Mouse (Mus musculus): ENCODE data around the gene Nnat. TPM values are rescaled to one million over a fixed set of nuclear protein-coding genes. Genes with fewer than 3 reads are reported as not detected.
A peak's percentile ranks its signal among the peaks of the same experiment; 100 is the strongest.

The Nnat gene
- total and polyA plus RNA-seq, 2 experiments from 2014 or later = 13.1 to 27.9 TPM

DNA sequence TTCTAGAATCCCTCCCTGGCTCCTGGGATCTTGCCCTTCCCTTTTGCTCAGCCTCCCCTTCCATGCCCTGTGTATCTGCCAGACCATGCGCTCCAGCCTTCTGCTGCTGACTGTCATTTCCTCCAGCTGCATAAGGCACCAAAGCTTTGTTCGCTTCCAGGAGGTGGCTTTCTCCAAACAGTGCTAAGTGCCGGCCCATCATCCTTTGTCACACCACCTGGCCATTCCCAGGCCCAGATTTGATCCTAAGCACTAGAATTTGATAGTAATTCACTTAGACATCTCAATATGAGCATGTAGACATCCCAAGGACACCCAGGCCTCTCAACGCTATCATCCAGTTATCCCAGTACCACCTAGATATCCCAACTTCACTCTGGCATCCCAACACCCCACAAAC, 25.7 kb upstream of the Nnat start:
- Histone ChIP-seq H3K4me2 (ENCODE audit: low read depth, low read length) (no peak overlapping the region), H3K27me3 (ENCODE audit: control insufficient read depth, insufficient read depth, low read length) (no peaks in the 10 kb centered on the region), H3K4me1 (ENCODE audit: control insufficient read depth, insufficient read depth) (peaks cover 6% of the 10 kb centered on the region; the same call in 1 of the 2 replicates), H3K27ac (ENCODE audit: low read depth) (no peak overlapping the region), H3K4me3 (ENCODE audit: low read depth, low read length) (no peak overlapping the region), H3K36me3 (replicated peaks; ENCODE audit: control insufficient read depth, insufficient read depth, low read length) (no peaks in the 10 kb centered on the region), H3K9me3 (replicated peaks; ENCODE audit: control insufficient read depth, low read length) (no peaks in the 10 kb centered on the region), H3K9ac (replicated peaks; ENCODE audit: low read depth, low read length) (no peak overlapping the region)
- 71% methylated on average over 4 of the region's 4 CpGs for WGBS
- TF ChIP-seq EP300 (IDR thresholded peaks at IDR 0.05; ENCODE audit: low read depth) (no peak), CTCF (IDR thresholded peaks at IDR 0.05; ENCODE audit: low read depth) (no peak)
- no peak for DNase-seq (ENCODE audit: low spot score)
- no peak for ATAC-seq (ENCODE audit: insufficient read depth, low read depth)

DNA sequence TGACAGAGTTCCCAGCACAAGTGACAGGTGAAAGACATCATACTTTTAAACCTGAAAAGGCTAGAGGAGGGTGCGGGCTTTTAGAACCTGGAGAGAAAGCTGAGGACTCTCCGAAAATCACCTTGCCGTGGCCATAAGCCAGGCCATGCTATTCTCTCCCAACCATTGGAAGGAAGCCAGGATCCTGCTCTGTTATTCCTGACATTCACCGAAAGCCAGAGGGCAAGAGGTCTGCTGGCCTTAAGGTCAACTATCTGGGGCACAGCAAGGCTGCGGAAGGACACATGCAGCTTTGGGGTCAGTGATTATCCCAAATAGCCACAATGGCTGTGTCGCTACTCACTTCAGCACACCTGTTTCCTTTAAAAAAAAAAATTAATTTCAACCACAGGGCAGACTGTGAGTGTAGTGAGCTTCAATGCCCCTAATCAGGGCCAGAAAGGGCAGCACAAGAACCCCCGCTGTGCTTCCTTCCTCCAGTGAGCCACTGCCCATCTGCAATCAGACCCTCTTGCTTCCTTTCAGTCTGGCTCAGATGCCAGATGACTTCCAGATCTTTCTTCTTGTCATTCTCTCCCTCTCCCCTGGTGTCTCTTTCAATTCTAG, 23.3 kb upstream of the Nnat start:
- Histone ChIP-seq H3K4me2 (ENCODE audit: low read depth, low read length) (no peak overlapping the region), H3K27ac (ENCODE audit: low read depth) (no peak overlapping the region), H3K36me3 (replicated peaks; ENCODE audit: control insufficient read depth, insufficient read depth, low read length) (no peaks in the 10 kb centered on the region; the same call in 1 of the 2 replicates), H3K27me3 (ENCODE audit: control insufficient read depth, insufficient read depth, low read length) (no peaks in the 10 kb centered on the region), H3K9me3 (replicated peaks; ENCODE audit: control insufficient read depth, low read length) (no peaks in the 10 kb centered on the region), H3K4me1 (ENCODE audit: control insufficient read depth, insufficient read depth) (peaks cover 6% of the 10 kb centered on the region; the same call in 1 of the 2 replicates), H3K4me3 (ENCODE audit: low read depth, low read length) (no peak overlapping the region), H3K9ac (replicated peaks; ENCODE audit: low read depth, low read length) (no peak overlapping the region)
- TF ChIP-seq CTCF (IDR thresholded peaks at IDR 0.05; ENCODE audit: low read depth) (no peak), EP300 (IDR thresholded peaks at IDR 0.05; ENCODE audit: low read depth) (no peak)
- 34% methylated on average over 7 of the region's 7 CpGs for WGBS
- DNase-seq (ENCODE audit: low spot score) (no peak), ATAC-seq (ENCODE audit: insufficient read depth, low read depth) (peak; percentile 20; the same call in 1 of the 2 replicates)

DNA sequence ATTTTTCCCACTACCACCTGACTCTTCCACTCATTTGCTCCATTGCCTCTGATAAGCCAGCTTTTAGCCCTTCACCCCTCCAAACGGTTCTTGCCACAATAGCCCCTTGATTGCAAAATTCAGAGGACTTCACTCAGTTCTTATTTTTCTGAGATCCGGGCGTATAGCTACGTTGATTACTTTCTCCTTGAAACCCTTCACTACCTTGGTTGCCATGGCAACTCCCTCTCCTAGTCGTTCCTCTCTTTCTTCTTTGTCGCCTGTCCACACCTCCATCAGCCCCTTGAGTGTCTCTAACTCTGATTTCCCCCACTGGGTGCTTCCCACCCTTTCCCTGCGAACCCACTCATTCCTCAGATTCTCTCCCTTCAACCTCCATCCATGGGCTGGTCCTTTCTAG, 22.8 kb upstream of the Nnat start:
- peaks cover 2% of the 10 kb centered on the region for H3K36me3 ChIP-seq (replicated peaks; ENCODE audit: control insufficient read depth, insufficient read depth, low read length)
- peaks cover 6% of the 10 kb centered on the region; the same call in 1 of the 2 replicates for H3K4me1 ChIP-seq (ENCODE audit: control insufficient read depth, insufficient read depth)
- H3K4me3 ChIP-seq (ENCODE audit: low read depth, low read length) = no peak overlapping the region
- no peak overlapping the region for H3K4me2 ChIP-seq (ENCODE audit: low read depth, low read length)
- no peak overlapping the region for H3K27ac ChIP-seq (ENCODE audit: low read depth)
- 41% methylated on average over 7 of the region's 7 CpGs for WGBS
- H3K9me3 ChIP-seq (replicated peaks; ENCODE audit: control insufficient read depth, low read length) = no peaks in the 10 kb centered on the region
- H3K9ac ChIP-seq (replicated peaks; ENCODE audit: low read depth, low read length) = no peak overlapping the region
- H3K27me3 ChIP-seq (ENCODE audit: control insufficient read depth, insufficient read depth, low read length) = no peaks in the 10 kb centered on the region
- DNase-seq (ENCODE audit: low spot score) = no peak
- no peak for TF ChIP-seq EP300 (IDR thresholded peaks at IDR 0.05; ENCODE audit: low read depth)
- no peak for TF ChIP-seq CTCF (IDR thresholded peaks at IDR 0.05; ENCODE audit: low read depth)
- no peak for ATAC-seq (ENCODE audit: insufficient read depth, low read depth)

DNA sequence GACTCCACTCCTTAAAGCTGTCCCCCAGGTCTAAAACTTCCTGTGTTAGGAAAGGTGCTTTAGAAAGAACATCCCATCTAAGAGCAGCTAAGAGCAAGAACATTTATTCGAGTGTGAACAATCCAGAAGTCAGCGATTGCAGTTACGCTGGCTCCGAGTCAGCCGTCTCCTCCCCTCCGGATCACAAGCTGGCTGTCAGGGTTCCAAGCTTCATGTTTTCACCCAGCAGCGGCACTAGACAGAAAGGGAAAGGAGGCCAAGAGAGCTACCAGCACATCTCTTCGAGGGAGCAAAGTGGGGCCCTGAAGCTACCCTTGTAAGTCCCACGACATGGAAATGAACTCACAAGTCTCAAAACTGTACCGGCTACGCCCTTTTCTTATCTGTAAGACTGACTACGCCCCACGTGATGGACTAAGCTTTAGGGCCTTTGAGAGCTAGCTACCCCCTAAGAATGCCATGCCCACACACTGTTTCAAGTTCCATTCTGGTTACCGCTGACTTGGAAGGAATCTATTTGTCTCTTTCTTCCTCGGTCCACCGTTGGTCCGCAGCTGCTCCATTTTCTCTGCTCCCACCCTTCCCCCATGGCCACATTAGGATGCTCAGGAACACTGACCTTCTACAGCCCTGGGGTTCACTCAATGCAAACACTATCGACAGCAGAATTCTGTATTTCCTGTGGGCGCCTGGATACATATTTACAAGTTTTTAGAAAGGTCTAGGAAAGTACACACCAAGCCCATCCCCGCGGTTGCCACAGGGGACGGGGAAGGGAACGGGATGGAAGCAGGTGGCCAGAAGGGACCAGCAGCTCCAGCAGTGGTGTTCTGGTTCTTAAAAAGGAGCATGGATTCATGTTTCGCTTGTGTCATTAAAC, 19.6 kb upstream of the Nnat start:
- Histone ChIP-seq H3K4me3 (ENCODE audit: low read depth, low read length) (no peak overlapping the region), H3K9me3 (replicated peaks; ENCODE audit: control insufficient read depth, low read length) (no peaks in the 10 kb centered on the region), H3K4me2 (ENCODE audit: low read depth, low read length) (no peak overlapping the region), H3K27me3 (ENCODE audit: control insufficient read depth, insufficient read depth, low read length) (no peaks in the 10 kb centered on the region), H3K36me3 (replicated peaks; ENCODE audit: control insufficient read depth, insufficient read depth, low read length) (peaks cover 26% of the 10 kb centered on the region), H3K27ac (ENCODE audit: low read depth) (no peak overlapping the region; the same call in 1 of the 2 replicates), H3K4me1 (ENCODE audit: control insufficient read depth, insufficient read depth) (peaks cover 6% of the 10 kb centered on the region; the same call in 1 of the 2 replicates), H3K9ac (replicated peaks; ENCODE audit: low read depth, low read length) (no peak overlapping the region)
- no peak for TF ChIP-seq EP300 (IDR thresholded peaks at IDR 0.05; ENCODE audit: low read depth)
- TF ChIP-seq CTCF (IDR thresholded peaks at IDR 0.05; ENCODE audit: low read depth) = no peak
- ATAC-seq (ENCODE audit: insufficient read depth, low read depth) (no peak), DNase-seq (ENCODE audit: low spot score) (peak; percentile 33)
- 68% methylated on average over 24 of the region's 24 CpGs for WGBS

DNA sequence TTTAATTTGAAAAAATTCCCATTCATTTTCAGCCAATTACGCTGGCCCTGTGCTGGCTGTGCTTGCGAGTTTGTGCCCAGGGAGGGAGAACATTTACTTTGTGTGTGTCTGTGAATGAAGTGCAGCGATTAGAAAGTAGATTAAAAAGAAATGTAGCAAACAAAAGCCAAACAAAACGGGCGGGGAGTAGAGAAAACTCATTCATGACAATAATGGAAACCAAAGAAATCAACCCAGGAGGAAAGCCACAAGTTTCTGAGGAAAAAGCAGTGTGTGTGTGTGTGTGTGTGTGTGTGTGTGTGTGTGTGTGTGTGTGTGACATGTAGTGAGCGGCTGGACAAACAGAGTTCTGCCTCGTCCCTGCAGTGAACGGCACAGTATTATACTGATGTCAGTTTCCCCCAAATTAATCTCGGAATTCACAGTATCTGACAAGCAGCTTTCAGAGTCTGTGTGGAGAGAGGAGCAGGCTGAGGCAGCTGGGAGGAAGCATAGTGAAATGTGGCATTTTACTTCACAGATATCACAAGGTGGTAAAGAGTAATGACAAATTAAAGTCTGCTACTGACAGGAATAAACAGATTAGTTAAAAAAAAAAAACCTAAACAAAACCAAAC, 18.8 kb upstream of the Nnat start:
- no peak overlapping the region for H3K9ac ChIP-seq (replicated peaks; ENCODE audit: low read depth, low read length)
- ATAC-seq (ENCODE audit: insufficient read depth, low read depth) = no peak
- WGBS = 76% methylated on average over 9 of the region's 9 CpGs
- no peak for DNase-seq (ENCODE audit: low spot score)
- no peak overlapping the region for H3K4me2 ChIP-seq (ENCODE audit: low read depth, low read length)
- H3K4me1 ChIP-seq (ENCODE audit: control insufficient read depth, insufficient read depth) = peaks cover 6% of the 10 kb centered on the region; the same call in 1 of the 2 replicates
- TF ChIP-seq CTCF (IDR thresholded peaks at IDR 0.05; ENCODE audit: low read depth) (no peak), EP300 (IDR thresholded peaks at IDR 0.05; ENCODE audit: low read depth) (no peak)
- peaks cover 30% of the 10 kb centered on the region for H3K36me3 ChIP-seq (replicated peaks; ENCODE audit: control insufficient read depth, insufficient read depth, low read length)
- no peak overlapping the region for H3K27ac ChIP-seq (ENCODE audit: low read depth)
- H3K9me3 ChIP-seq (replicated peaks; ENCODE audit: control insufficient read depth, low read length) = no peaks in the 10 kb centered on the region
- no peak overlapping the region for H3K4me3 ChIP-seq (ENCODE audit: low read depth, low read length)
- H3K27me3 ChIP-seq (ENCODE audit: control insufficient read depth, insufficient read depth, low read length) = no peaks in the 10 kb centered on the region
